Mouse (Mus musculus): ENCODE measurements around the gene Dnajc6.

Dnajc6 gene

DNA sequence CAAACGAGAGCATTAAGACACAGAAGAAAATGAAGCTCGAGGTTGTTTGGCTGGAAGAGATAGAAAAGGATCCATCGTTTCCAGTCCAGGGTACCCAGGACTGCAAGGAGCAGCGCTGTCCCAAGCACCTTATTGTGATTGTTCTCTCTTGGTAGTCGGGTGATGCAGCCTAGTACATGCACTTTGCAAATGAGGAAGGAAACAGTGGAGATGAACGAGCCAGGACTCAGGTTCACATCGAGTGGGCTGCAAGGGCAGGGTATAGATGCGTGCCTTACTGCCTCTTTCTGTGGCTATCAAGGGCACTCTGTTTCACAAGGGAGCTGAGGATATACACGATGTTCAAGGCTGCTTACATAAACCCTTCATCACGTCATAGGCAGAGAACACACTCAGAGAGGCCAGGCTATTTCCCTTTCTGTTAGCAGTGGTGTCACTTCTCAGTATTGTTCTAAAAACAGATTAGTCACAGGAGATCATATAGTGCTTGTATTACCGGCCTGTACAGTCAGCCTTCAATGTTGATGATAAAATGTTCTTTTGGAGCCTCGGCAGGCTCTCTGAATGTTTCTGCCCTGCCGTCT is 189.9 kb downstream of the Dnajc6 start:
- no peak for DNase-seq (ENCODE audit: extremely low spot score)

DNA sequence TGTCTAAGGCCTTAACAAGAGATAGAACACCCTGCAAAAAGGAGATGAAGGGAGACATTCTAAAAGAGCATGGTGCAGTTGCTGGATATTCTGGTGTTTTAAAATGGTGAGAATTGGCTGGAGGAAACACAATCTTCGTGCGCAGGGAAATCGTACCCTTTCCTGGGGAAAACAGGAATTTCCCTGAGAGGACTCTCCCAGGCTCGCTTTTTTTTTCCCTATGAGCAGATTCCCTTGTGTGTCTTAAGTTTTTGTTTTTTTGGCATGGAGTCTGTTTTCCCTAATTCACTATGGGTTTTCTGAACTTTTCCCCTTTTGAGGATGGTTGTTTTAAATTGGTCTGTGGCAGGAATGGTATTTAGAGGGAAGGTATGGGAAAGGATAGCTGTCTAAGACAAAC is 192.8 kb downstream of the Dnajc6 start:
- no peak for DNase-seq (ENCODE audit: extremely low spot score)

DNA sequence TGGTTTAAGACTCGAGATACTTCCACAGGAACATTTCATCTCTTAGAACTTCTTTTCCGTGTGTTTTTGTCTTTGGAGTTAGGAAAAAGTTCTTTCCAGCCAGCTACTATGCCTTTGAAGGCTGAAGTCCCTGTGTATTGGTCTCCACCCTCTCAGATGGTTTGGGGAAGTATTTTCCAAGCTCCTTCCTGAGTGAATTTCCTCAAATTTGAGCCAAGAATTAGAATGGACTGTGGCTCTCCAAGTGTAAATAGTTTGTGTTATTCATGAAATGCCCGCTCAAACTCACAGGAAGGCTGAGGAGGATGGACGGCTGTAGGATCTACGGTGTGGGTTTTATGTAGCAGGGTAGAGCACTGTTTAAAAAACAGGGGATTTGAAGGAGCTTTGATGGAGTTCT is 193.2 kb downstream of the Dnajc6 start:
- no peak for DNase-seq (ENCODE audit: extremely low spot score)

Data from embryo, embryonic 9.5 days (tissue).